8 mouse cellular contexts compared by ENCODE assay signal in genomic region chr14:101942971-101943370, GRCm38 (mm10).
DNase-seq lines count a peak whose midpoint lies in the region; ATAC-seq and TF ChIP-seq lines count a peak whose summit lies in the region.

No protein-coding gene starts in this region.

- no peak overlapping the region for H3K4me3 ChIP-seq in liver, adult 2 months (ENCODE audit: insufficient read depth, low read depth, low read length)
- H3K4me3 ChIP-seq in forebrain, embryonic 10.5 days = peak overlapping the region; percentile 29; the same call in 1 of the 2 replicates
- no peak overlapping the region for H3K4me3 ChIP-seq in midbrain, embryonic 15.5 days

- no peaks in the 10 kb centered on the region for H3K79me2 ChIP-seq in liver, adult 2 months (ENCODE audit: control insufficient read depth, insufficient read depth, low read length)

- H3K4me1 ChIP-seq in liver, adult 2 months (ENCODE audit: control insufficient read depth, insufficient read depth, low read length) = peaks cover 2% of the 10 kb centered on the region; the same call in 1 of the 2 replicates
- 0 out of 2 replicates have a peak, but pooled peaks cover 3% of the 10 kb centered on the region for H3K4me1 ChIP-seq in forebrain, embryonic 10.5 days
- H3K4me1 ChIP-seq in midbrain, embryonic 15.5 days = 0 out of 2 replicates have a peak, but pooled peaks cover 4% of the 10 kb centered on the region

- no peaks in the 10 kb centered on the region for H3K9me3 ChIP-seq in forebrain, embryonic 10.5 days
- H3K9me3 ChIP-seq in midbrain, embryonic 15.5 days = no peaks in the 10 kb centered on the region

- 9% methylated on average over 4 of the region's 4 CpGs for WGBS in liver, adult 2 months
- 9% methylated on average over 4 of the region's 4 CpGs for WGBS in forebrain, embryonic 10.5 days
- WGBS in midbrain, embryonic 15.5 days = 2% methylated on average over 4 of the region's 4 CpGs

- H3K9ac ChIP-seq in liver, adult 2 months (ENCODE audit: low read depth, low read length) = no peak overlapping the region
- no peak overlapping the region for H3K9ac ChIP-seq in midbrain, embryonic 15.5 days

- intact Hi-C loops in left cerebral cortex, postnatal 25 days (cut with DNase I) = loop anchor here (5.0 kb wide), 2 partner anchors 171 to 1049 kb away; no protein-coding TSS in a partner anchor

- peak overlapping the region; percentile 22; the same call in 1 of the 2 replicates for H3K4me2 ChIP-seq in midbrain, embryonic 15.5 days

- DNase-seq in liver, adult 2 months (ENCODE audit: extremely low read depth, low read depth, low spot score) = peak; percentile 39
- DNase-seq in liver = no peak
- DNase-seq in forebrain, embryonic 10.5 days (ENCODE audit: extremely low spot score, low spot score) = peak; percentile 62
- peak; percentile 63 for DNase-seq in heart, postnatal 4 days
- peak; percentile 49 to 65 for DNase-seq in left cerebral cortex, postnatal 25 days (ENCODE audit: low spot score in 2 of 2)
- peak; percentile 28 for DNase-seq in thymus, postnatal 4 days

- H3K27ac ChIP-seq in liver, adult 2 months (replicated peaks; ENCODE audit: insufficient read depth, low read depth, low read length) = no peak overlapping the region
- 0 out of 2 replicates have a peak overlapping the region, but pooled peaks have one; percentile 62 for H3K27ac ChIP-seq in forebrain, embryonic 10.5 days
- no peak overlapping the region for H3K27ac ChIP-seq in midbrain, embryonic 15.5 days

- TF ChIP-seq CTCF in liver, adult 2 months (IDR thresholded peaks at IDR 0.05; ENCODE audit: low read depth, low read length) = peak; percentile 29; the same call in 1 of the 2 replicates

- no peaks in the 10 kb centered on the region for H3K27me3 ChIP-seq in liver, adult 2 months (ENCODE audit: control insufficient read depth, insufficient read depth, low read length)
- H3K27me3 ChIP-seq in forebrain, embryonic 10.5 days (ENCODE audit: poor library complexity, severe bottlenecking) = 0 out of 2 replicates have a peak, but pooled peaks cover 7% of the 10 kb centered on the region
- no peaks in the 10 kb centered on the region for H3K27me3 ChIP-seq in midbrain, embryonic 15.5 days (replicated peaks)

- no peak for TF ChIP-seq POLR2A in liver, adult 2 months (IDR thresholded peaks at IDR 0.05; ENCODE audit: extremely low read depth, insufficient read depth, low read length)

- no peaks in the 10 kb centered on the region; the same call in 1 of the 2 replicates for H3K36me3 ChIP-seq in liver, adult 2 months (ENCODE audit: control insufficient read depth, insufficient read depth, low read length)
- H3K36me3 ChIP-seq in forebrain, embryonic 10.5 days (replicated peaks) = no peaks in the 10 kb centered on the region
- H3K36me3 ChIP-seq in midbrain, embryonic 15.5 days (replicated peaks) = no peaks in the 10 kb centered on the region

- ATAC-seq in activated CD4-positive, CD25-positive, alpha-beta regulatory T cell, adult 4 months = peak; percentile 36
- peak; percentile 62 for ATAC-seq in midbrain, embryonic 15.5 days (replicated peaks)
